Mouse (Mus musculus): ENCODE measurements around the gene H2-M9. TPM values are rescaled to one million over a fixed set of nuclear protein-coding genes. Genes with fewer than 3 reads are reported as not detected.

The H2-M9 gene
- not detected in 2 replicates for polyA plus RNA-seq (2014; fragmentation: Nextera tagmentation; extraction: Ambion mirVana)

GRCm38 (mm10) chr17:36642566-36642965 lies at the start of gene H2-M9:
Gene H2-M9 (minus strand): TSS chr17:36642666.
- Histone ChIP-seq H3K4me3 (ENCODE audit: low read length) (no peak within 1 kb of the TSS), H3K9me3 (ENCODE audit: control insufficient read depth, low read length) (no peaks in the 10 kb centered on the region), H3K9ac (ENCODE audit: low read depth, low read length) (no peak within 1 kb of the TSS), H3K27ac (ENCODE audit: low read depth, low read length) (no peak within 1 kb of the TSS), H3K4me2 (replicated peaks; ENCODE audit: low read depth, low read length) (no peak within 1 kb of the TSS), H3K4me1 (ENCODE audit: control insufficient read depth, insufficient read depth, low read length) (no peaks in the 10 kb centered on the region), H3K36me3 (ENCODE audit: control insufficient read depth, insufficient read depth, low read length) (no peaks in the 10 kb centered on the region), H3K27me3 (ENCODE audit: control insufficient read depth, insufficient read depth, low read length) (no peaks in the 10 kb centered on the region)
- ATAC-seq (ENCODE audit: low FRiP score, low TSS enrichment), result no peak
- 83% methylated on average over 3 of the region's 3 CpGs for WGBS

GRCm38 (mm10) chr17:36672119-36672518 lies 29.7 kb upstream of the H2-M9 start, which contains the start of gene H2-M1:
Gene H2-M1 (minus strand): TSS chr17:36672219.
- H3K4me2 ChIP-seq (replicated peaks; ENCODE audit: low read depth, low read length), result no peak within 1 kb of the TSS
- H3K9ac ChIP-seq (ENCODE audit: low read depth, low read length), result no peak within 1 kb of the TSS
- no peak for ATAC-seq (ENCODE audit: low FRiP score, low TSS enrichment)
- H3K4me3 ChIP-seq (ENCODE audit: low read length), result no peak within 1 kb of the TSS
- WGBS, result 72% methylated on average over 3 of the region's 3 CpGs
- H3K36me3 ChIP-seq (ENCODE audit: control insufficient read depth, insufficient read depth, low read length), result no peaks in the 10 kb centered on the region
- H3K4me1 ChIP-seq (ENCODE audit: control insufficient read depth, insufficient read depth, low read length), result no peaks in the 10 kb centered on the region
- H3K27me3 ChIP-seq (ENCODE audit: control insufficient read depth, insufficient read depth, low read length), result no peaks in the 10 kb centered on the region
- no peaks in the 10 kb centered on the region for H3K9me3 ChIP-seq (ENCODE audit: control insufficient read depth, low read length)
- no peak within 1 kb of the TSS for H3K27ac ChIP-seq (ENCODE audit: low read depth, low read length)

Other genes starting within 250 kb of the H2-M9 start
- gene H2-M10.4, start 180.3 kb downstream of the H2-M9 start, polyA plus RNA-seq (2014; fragmentation: Nextera tagmentation; extraction: Ambion mirVana), result not detected in 2 replicates
- gene H2-M11, start 95.6 kb downstream of the H2-M9 start, polyA plus RNA-seq (2014; fragmentation: Nextera tagmentation; extraction: Ambion mirVana), result not detected in 2 replicates
- not detected in 2 replicates for gene H2-M1, start 29.6 kb upstream of the H2-M9 start, polyA plus RNA-seq (2014; fragmentation: Nextera tagmentation; extraction: Ambion mirVana)
- gene H2-M10.5, start 130.2 kb upstream of the H2-M9 start, polyA plus RNA-seq (2014; fragmentation: Nextera tagmentation; extraction: Ambion mirVana), result not detected in 2 replicates
- gene H2-M10.6, start 169.5 kb upstream of the H2-M9 start, polyA plus RNA-seq (2014; fragmentation: Nextera tagmentation; extraction: Ambion mirVana), result not detected in 2 replicates
- 23.7 and 32.3 TPM in 2 replicates for gene Trim26, start 194.5 kb upstream of the H2-M9 start, polyA plus RNA-seq (2014; fragmentation: Nextera tagmentation; extraction: Ambion mirVana)
- gene Trim15, start 224.5 kb upstream of the H2-M9 start, polyA plus RNA-seq (2014; fragmentation: Nextera tagmentation; extraction: Ambion mirVana), result 0.10 and 0.23 TPM in 2 replicates
- 1.3 and 2.9 TPM in 2 replicates for gene Trim10, start 226.9 kb upstream of the H2-M9 start, polyA plus RNA-seq (2014; fragmentation: Nextera tagmentation; extraction: Ambion mirVana)
- not detected in 2 replicates for gene Trim40, start 247.5 kb upstream of the H2-M9 start, polyA plus RNA-seq (2014; fragmentation: Nextera tagmentation; extraction: Ambion mirVana)

All from kidney, embryonic 14.5 days (tissue).